Mouse (Mus musculus) retina, adult 2 months (tissue): ENCODE measurements around the gene Ctsa.

Experiments
- DNase-seq: peaks from one replicate; pipeline ENCODE4 v3.0.0-alpha.2; 2012; ENCODE audit warnings: low read depth, low spot score

The Ctsa gene

DNA sequence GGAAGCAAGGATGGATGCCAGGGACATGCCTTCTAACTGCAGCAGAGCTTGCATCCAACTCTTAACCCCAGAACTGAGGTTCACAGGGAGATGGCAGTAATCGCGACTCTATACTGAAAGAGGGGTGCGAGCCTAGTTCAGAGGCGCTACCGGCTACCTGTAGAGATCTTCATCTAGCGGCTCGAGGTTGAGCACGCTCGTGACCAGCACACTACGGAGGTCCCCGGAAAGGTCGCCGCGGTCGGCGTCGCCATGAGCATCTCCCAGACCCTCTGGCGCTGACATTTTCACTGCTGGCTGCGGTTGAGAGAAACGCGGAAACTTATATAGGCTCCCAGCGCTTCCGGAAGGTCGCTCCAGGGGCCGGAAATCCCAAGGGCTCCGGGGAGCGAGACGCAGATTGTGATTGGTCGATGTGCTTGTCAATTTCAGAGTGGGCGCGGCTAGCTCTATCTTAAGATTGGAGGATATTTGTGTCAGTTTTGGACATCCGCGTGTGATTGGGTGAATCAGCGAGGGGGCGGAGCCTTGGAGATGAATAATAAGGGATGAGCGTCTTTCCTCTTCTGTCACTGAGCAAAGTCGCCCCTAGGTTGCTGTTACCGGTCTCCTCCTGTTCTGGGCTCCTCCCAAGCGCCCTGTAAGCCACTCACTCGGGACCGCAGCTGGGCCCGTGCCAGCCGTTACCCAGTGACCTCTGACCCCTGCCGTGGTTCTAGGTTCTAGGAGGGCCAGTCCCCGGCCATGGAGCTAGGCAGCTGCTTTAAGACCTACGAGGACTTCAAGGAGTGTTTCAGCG lies 27.9 kb upstream of the Ctsa start, which contains the start of the genes Acot8 and Zswim3:
Gene Acot8 (minus strand): TSS at position 350 of the 799 bp plus-strand sequence.
Gene Zswim3 (plus strand): TSS at position 566 of the 799 bp plus-strand sequence.
- peak; percentile 99 for DNase-seq

- no peak for DNase-seq
Measured at GRCm38 (mm10) chr2:164805332-164805718, 27.3 kb upstream of the Ctsa start.

DNA sequence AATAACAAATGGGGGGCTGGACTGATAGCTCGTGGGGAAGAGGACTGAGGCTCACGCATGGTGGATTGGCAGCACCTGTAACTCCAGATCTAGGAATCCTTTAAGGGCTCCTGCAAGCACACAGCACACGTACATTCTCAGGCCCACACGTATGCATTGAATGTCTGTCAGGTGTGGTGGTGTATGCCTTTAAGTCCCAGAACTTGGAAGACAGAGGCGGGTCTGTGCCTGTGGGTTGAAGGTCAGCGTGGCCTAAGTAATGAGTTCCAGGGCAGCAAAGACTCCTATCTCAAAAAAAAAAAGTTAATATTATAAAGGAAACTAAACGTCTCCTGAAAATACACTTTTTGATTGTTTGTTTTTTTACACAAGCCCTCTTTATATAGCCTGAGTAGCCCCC lies 26.1 kb upstream of the Ctsa start:
- no peak for DNase-seq

DNA sequence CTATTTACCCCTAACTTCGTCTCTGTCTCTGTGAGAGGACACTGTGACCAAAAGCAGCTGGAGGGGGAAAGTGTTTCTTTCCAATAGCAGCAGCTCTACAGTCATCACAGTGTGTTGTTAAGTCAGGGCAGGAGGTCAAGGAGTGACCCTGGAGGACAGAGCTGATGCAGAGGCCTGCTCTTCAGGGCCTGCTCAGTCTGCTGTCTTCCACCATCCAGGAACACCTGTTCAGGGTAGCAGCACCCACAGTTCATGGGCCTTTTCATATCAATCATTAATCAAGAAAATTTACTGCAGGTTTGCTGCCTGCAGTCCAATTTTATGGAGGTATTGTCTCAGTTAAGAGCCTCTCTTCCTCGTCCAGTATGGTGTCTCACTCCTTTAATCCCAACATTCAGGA lies 19.1 kb upstream of the Ctsa start:
- no peak for DNase-seq

DNA sequence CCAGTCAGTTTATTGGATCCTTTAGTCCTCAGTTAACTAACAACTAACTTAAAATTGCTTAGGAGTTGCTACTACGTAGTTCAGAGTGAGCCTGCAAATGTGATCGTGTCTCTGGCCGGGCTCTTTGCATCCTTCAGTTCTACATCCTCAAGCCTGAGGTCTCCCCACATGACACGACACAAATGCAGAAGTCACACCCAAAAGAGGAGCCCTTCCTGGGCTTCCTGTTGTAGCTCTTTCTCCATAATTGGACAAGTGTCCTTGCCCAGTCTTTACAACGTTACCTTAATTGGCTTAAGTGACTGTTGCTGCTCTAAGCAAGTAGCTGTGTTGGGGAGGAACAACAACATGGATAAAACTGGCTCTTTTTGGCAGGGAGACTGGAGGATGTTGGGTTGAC lies 17.3 kb upstream of the Ctsa start:
- DNase-seq = no peak

DNA sequence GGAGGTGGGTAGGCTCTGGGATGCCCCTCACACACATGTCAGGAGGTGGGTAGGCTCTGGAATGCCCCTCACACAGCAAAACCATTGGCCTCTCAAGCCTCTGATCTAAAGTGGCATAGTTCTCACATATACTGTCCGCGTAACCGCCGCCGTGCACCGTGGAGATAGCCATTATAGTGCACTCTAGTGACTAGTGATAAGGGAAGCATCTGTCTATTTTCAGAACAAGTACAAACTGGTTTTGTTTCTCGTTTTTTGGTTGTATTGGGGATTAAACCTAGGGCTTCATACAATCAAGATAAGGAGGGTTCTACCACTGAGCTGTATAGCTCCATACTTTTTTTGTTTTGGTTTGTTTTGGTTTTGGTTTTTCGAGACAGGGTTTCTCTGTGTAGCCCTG lies 16.9 kb upstream of the Ctsa start:
- DNase-seq = no peak

- no peak for DNase-seq
Measured at GRCm38 (mm10) chr2:164817206-164817605, 15.5 kb upstream of the Ctsa start.

GRCm38 (mm10) chr2:164817703-164818102 lies 15.0 kb upstream of the Ctsa start:
- no peak for DNase-seq

GRCm38 (mm10) chr2:164821060-164821459 lies 11.6 kb upstream of the Ctsa start:
- no peak for DNase-seq

GRCm38 (mm10) chr2:164822636-164823165 lies 10.0 kb upstream of the Ctsa start, which contains the start of gene Zswim1:
TSS of gene Zswim1 (plus strand) at chr2:164822686.
- peak; percentile 93 for DNase-seq

DNA sequence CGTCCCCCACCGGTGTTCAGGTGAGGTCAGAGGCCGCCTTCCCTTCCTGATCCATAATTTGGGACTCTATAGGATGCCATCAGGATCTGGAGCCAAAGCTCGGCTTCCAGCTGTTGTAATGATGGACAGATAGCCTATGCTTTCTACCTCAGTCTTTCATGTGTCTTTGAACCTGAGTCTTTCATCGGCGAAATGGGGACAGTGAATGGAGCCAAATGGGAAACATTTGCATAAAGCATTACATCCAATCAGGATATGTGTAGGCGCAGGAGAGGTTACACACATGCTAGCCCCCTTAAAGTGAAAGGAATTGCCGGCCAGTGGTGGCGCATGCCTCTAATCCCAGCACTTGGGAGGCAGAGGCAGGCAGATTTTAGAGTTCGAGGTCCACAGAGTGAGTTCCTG lies 9.5 kb upstream of the Ctsa start:
- DNase-seq = no peak

DNA sequence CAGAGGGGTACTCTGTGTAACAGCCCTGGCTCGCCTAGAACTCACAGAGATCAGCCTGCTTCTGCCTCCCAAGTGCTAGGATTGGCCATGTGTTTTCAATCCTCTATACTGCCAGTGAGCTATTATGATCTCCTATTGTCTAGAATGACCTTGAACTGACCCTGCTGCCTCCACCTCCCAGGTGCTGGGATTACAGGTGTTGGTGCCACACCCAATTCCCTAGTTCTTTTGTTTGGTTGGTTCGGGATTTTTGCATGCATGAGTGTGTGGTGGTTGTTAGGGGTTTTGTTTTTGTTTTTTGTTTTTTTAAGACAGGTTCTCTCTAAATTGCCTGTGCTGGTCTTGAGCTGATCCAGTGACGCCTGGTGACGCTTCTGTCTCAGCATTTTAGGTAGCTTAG lies 8.7 kb upstream of the Ctsa start:
- DNase-seq = no peak

DNA sequence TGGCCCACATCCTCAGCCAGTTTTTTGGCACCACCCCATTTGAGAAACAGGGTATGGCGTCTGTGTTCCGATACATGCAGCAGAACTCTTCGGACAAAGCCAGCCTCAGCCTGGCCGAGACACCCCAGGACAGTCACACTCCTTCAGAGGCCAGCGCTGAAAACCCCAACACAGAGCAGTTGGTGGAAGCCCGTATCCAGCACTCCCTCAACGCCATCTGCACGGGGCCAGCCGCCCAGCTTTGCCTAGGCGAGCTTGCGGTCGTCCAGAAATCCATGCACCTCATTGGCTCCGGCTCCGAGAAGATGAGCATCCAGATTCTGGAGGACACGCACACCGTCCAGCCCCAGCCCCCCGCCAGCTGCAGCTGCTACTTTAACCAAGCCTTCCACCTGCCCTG lies 7.2 kb upstream of the Ctsa start:
- DNase-seq = no peak

DNA sequence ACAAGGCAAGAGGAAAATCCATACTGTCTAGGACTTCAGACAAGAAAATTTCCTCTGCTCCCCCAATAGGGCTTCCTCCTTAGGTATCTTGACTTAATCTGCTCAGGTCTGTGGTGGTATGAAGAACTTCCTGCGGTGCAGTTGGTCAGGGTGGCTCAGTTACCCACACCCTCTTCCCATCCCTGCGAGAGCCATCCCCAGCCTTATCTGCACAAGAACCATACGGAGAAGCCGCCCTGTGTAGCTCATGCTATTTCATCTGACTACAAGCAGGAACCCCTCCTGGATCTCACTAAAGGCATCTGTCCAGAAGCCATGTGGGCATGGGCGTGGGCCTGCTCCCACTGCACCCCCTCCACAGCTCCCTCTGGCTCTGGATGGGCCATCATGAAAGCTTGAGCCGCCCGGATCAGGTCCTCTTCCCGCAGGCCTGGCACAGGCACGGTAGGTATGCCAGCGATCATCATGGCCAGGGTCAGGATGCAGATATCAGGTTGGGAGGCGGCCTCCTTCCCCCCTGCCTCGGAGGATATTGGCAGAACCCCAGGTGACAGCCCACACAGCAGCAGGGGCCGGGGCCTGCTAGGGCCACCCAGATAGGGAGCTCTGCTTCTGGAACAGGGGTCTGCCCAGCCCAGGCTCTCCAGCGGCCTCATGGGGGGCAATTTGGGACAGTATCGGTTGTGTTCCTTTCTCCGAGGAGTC lies 5.4 kb upstream of the Ctsa start:
- no peak for DNase-seq

- no peak for DNase-seq
Measured at GRCm38 (mm10) chr2:164828437-164828836, 4.2 kb upstream of the Ctsa start, which contains the start of gene Spata25. TSS of gene Spata25 (minus strand) at chr2:164828537.

DNA sequence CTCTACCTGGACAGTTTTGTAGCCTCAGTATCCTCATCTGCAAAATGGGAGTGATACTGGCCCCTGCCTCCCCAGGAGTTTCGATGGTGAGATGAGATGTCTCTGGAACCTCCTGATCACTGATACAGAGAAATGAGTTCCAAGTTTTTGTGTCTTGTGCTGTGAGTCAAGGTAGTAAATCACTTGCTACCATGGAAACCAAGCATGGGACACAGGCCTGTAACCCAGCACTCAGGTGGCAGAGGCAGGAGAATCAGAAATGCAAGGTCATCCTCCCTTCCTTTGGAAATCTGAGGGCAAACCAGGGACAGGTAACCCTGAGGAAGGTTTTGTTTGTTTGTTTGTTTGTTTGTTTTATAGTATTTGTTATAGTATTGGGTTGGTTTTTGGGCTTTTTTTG lies 3.6 kb upstream of the Ctsa start:
- DNase-seq = no peak

- no peak for DNase-seq
Measured at GRCm38 (mm10) chr2:164831029-164831428, 1.6 kb upstream of the Ctsa start.

- no peak for DNase-seq
Measured at GRCm38 (mm10) chr2:164832032-164832747, 483 bp upstream of the Ctsa start.

DNA sequence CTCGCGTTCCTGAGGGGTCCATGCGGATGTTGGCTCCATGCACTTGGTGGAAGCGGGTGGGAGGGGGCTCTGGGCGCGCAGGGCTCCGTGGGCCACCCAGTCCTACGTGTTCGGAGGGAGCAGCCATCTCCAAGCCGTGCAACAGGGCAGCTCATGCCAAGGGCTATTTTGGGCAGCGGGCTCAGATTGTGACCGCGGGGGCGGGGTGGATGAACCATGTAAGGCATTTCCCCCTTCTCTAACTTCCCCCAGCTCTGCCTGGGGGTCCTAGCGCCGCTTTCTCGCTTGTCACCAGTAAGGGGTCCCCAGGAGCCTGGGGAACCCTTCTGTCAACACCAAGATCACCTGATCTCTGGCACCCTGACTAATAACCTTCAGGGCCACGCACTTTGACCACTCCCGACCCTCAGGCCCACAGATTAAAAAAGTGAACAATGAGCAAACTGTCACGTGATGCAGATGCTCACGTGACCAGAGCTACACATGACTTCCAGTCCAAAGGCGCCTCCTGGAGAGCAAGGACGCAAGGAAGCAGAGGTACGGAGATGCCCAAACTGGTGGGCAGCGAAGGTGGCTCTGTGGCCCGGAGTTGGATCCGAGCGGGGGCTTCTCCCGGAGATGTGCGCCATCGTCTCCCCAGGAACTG lies 764 bp downstream of the Ctsa start, which contains the start of gene Neurl2:
Gene Neurl2 (minus strand): TSS at position 143 of the 646 bp plus-strand sequence.
- peak; percentile 92 for DNase-seq

DNA sequence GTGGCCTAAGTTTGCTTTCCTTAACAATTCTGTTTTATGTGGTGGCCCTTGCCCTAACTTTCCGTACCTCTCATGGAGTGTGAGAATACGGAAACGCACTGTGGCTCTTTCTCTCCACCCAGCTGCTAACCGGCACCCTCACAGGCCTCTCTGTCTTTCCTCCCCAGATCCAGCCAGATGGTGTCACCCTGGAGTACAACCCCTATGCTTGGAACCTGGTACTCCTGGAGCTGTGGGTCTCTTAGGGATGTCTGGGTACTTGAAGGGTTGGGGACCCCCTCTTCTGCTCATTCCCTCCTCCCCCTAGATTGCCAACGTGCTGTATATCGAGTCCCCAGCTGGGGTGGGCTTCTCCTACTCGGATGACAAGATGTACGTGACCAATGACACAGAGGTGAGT lies 1.9 kb downstream of the Ctsa start:
- DNase-seq = no peak

DNA sequence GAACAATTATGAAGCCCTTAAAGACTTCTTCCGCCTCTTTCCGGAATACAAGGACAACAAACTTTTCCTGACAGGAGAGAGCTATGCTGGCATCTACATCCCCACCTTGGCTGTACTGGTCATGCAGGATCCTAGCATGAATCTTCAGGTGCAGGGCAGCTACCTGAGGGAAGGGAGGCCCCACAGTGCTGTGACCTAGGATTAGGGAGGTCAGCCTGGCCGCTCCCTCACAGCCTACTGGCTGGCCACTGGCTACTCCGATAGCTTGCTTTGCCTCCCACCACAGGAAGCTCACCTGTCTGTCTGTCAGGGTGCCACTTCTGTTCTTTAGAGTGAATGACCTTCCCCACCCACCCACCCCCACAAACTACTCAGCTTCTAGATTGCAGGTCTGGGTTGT lies 2.5 kb downstream of the Ctsa start:
- no peak for DNase-seq
